Mouse (Mus musculus): ENCODE results near the gene Rnf130. TPM values are rescaled to one million over a fixed set of nuclear protein-coding genes. Genes with fewer than 3 reads are reported as not detected.
"Not testable (repeated sequence)": the region's sequence is repeated elsewhere in the genome, so short reads cannot be mapped to it uniquely, and the experiment has no call there.

Gene Rnf130
- polyA plus RNA-seq, 1 experiment from 2014 or later = 92.3 TPM

DNA sequence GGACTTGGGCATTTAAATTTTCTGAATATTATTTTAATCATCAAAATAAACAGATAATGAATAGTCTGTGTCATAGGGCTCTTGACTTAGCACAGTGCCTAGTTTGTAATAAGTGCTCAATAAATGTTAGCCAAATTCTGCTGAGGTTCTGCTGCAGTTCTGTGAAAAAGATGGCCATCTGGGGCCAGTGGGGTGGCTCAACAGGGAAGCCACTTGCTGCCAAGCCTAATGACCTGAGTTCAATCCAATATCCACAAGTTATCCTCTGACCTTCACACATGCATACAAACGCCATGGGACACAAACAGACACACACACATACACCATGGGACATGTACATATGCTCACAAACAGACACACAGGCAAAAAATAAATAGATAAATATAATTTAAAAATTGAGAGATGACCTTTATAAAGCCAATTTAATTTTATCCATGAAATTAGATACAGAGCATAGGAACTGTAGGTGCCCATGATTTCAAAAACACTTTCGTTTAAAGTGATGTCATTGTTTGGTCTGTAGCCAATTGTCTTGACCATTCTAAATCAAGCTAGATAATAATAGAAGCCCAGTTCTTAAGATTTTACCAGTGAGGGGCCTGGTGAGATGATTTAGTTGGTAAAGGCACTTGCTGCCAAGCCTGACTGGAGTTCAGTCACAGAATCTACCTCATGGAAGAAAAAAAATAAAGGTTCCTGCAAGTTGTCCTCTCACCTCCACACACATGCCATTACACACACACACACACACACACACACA is 75.6 kb downstream of the Rnf130 start:
- DNase-seq (ENCODE audit: low spot score) (no peak), ATAC-seq (replicated peaks; ENCODE audit: low FRiP score) (no peak)
- Histone ChIP-seq H3K9me3 (ENCODE audit: control insufficient read depth, low read length) (no peaks in the 10 kb centered on the region), H3K4me1 (replicated peaks; ENCODE audit: control insufficient read depth, insufficient read depth, low read length) (no peaks in the 10 kb centered on the region), H3K4me2 (ENCODE audit: low read depth, low read length, severe bottlenecking) (no peak overlapping the region), H3K36me3 (ENCODE audit: control insufficient read depth, insufficient read depth, low read length) (peaks cover 2% of the 10 kb centered on the region; the same call in 1 of the 2 replicates), H3K9ac (ENCODE audit: low read length) (no peak overlapping the region), H3K4me3 (ENCODE audit: low read depth, low read length) (no peak overlapping the region), H3K27me3 (ENCODE audit: control insufficient read depth, insufficient read depth, low read length) (no peaks in the 10 kb centered on the region), H3K27ac (ENCODE audit: low read depth, low read length) (no peak overlapping the region)
- WGBS = 93% methylated on average over 2 of the region's 2 CpGs

DNA sequence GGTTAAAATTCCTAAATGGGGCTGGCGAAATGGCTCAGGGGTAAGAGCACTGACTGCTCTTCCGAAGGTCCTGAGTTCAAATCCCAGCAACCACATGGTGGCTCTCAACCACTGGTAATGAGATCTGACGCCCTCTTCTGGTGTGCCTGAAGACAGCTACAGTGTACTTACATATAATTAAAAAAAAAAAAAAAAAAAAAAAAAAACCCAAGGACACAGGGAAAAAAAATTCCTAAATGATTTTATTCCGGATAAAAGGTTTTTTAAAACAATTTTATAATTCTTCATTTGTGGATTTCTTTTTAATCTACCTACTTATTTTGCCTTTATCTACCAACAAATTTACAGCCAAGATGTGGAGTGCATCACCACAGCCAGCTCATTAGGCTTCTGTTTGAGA is 76.8 kb downstream of the Rnf130 start:
- not testable (repeated sequence) for DNase-seq (ENCODE audit: low spot score); H3K27ac ChIP-seq (ENCODE audit: low read depth, low read length); H3K9me3 ChIP-seq (ENCODE audit: control insufficient read depth, low read length); ATAC-seq (replicated peaks; ENCODE audit: low FRiP score); H3K4me3 ChIP-seq (ENCODE audit: low read depth, low read length); H3K36me3 ChIP-seq (ENCODE audit: control insufficient read depth, insufficient read depth, low read length); H3K9ac ChIP-seq (ENCODE audit: low read length); H3K4me2 ChIP-seq (ENCODE audit: low read depth, low read length, severe bottlenecking); H3K4me1 ChIP-seq (replicated peaks; ENCODE audit: control insufficient read depth, insufficient read depth, low read length); H3K27me3 ChIP-seq (ENCODE audit: control insufficient read depth, insufficient read depth, low read length)
- WGBS = 90% methylated on average over 4 of the region's 4 CpGs

DNA sequence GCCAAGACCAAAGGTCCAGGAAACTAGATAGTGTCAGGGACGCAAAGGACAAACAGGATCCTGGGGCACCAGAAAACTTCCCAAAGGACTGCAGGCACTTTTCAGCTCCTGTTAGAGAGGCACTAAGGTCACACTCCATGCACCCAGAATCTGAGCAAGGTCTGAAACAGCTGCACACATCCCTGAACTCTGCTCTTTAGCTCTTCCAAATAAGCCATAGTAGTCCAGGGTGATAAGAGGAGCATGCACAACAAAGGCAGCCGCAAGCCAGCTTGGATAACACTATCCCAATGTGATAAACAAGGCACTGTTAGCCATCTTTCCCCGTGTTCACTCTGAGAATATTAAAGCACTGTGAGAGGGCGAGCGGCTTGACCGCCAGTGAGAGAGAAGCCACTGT is 78.9 kb downstream of the Rnf130 start:
- ATAC-seq (replicated peaks; ENCODE audit: low FRiP score) = no peak
- no peak overlapping the region for H3K27ac ChIP-seq (ENCODE audit: low read depth, low read length)
- H3K4me3 ChIP-seq (ENCODE audit: low read depth, low read length) = no peak overlapping the region
- H3K36me3 ChIP-seq (ENCODE audit: control insufficient read depth, insufficient read depth, low read length) = peaks cover under 1% of the 10 kb centered on the region; the same call in 1 of the 2 replicates
- H3K4me2 ChIP-seq (ENCODE audit: low read depth, low read length, severe bottlenecking) = no peak overlapping the region
- DNase-seq (ENCODE audit: low spot score) = no peak
- H3K27me3 ChIP-seq (ENCODE audit: control insufficient read depth, insufficient read depth, low read length) = no peaks in the 10 kb centered on the region
- WGBS = 93% methylated on average over 6 of the region's 6 CpGs
- no peaks in the 10 kb centered on the region for H3K4me1 ChIP-seq (replicated peaks; ENCODE audit: control insufficient read depth, insufficient read depth, low read length)
- H3K9ac ChIP-seq (ENCODE audit: low read length) = no peak overlapping the region
- no peaks in the 10 kb centered on the region for H3K9me3 ChIP-seq (ENCODE audit: control insufficient read depth, low read length)

DNA sequence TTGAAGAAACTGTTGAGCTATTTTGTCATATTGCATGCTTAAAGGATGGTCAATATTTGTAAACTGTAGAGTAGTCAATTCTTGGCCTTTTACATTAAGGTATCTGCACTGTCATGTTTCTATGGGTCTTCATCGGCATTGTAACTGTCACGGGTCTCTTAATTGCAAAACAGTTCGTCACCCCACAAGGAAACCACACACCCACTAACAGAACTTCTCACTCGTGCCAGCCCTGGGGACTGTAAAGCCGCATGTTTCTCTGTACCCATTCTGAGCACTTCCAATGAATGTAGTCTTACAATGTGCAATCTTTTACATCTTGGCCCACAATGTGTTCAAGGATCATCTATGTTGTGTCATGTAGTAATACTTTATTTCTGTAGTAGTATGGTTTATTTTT is 80.1 kb downstream of the Rnf130 start:
- Histone ChIP-seq H3K27me3 (ENCODE audit: control insufficient read depth, insufficient read depth, low read length) (no peaks in the 10 kb centered on the region), H3K27ac (ENCODE audit: low read depth, low read length) (no peak overlapping the region), H3K36me3 (ENCODE audit: control insufficient read depth, insufficient read depth, low read length) (no peaks in the 10 kb centered on the region; the same call in 1 of the 2 replicates), H3K9me3 (ENCODE audit: control insufficient read depth, low read length) (no peaks in the 10 kb centered on the region), H3K9ac (ENCODE audit: low read length) (no peak overlapping the region), H3K4me3 (ENCODE audit: low read depth, low read length) (no peak overlapping the region), H3K4me2 (ENCODE audit: low read depth, low read length, severe bottlenecking) (no peak overlapping the region), H3K4me1 (replicated peaks; ENCODE audit: control insufficient read depth, insufficient read depth, low read length) (no peaks in the 10 kb centered on the region)
- 94% methylated on average over 5 of the region's 5 CpGs for WGBS
- DNase-seq (ENCODE audit: low spot score) (no peak), ATAC-seq (replicated peaks; ENCODE audit: low FRiP score) (no peak)

DNA sequence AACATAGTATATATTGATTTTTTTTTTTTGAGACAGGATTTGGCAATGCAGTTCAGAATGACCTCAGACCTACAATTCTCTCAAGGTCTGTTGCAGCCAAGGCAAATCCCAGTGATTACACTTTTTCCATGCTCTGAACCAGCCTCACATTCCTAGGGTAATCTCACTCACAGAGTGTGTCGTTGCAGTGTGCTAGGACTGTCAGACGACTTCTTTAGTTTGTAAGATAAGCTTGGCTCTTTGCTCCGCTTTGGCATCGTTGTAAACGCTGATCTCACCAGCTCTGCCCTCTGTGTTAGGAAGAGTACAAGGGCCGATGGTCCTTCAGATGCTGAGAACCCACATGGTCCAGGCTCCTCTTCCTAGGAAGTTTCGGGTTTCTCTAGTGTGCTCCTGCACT is 80.9 kb downstream of the Rnf130 start:
- H3K4me3 ChIP-seq (ENCODE audit: low read depth, low read length) = no peak overlapping the region
- no peak for ATAC-seq (replicated peaks; ENCODE audit: low FRiP score)
- H3K36me3 ChIP-seq (ENCODE audit: control insufficient read depth, insufficient read depth, low read length) = no peaks in the 10 kb centered on the region; the same call in 1 of the 2 replicates
- DNase-seq (ENCODE audit: low spot score) = no peak
- no peak overlapping the region for H3K4me2 ChIP-seq (ENCODE audit: low read depth, low read length, severe bottlenecking)
- H3K9me3 ChIP-seq (ENCODE audit: control insufficient read depth, low read length) = no peaks in the 10 kb centered on the region
- WGBS = 87% methylated on average over 7 of the region's 7 CpGs
- no peak overlapping the region for H3K27ac ChIP-seq (ENCODE audit: low read depth, low read length)
- no peaks in the 10 kb centered on the region for H3K4me1 ChIP-seq (replicated peaks; ENCODE audit: control insufficient read depth, insufficient read depth, low read length)
- H3K9ac ChIP-seq (ENCODE audit: low read length) = no peak overlapping the region
- no peaks in the 10 kb centered on the region for H3K27me3 ChIP-seq (ENCODE audit: control insufficient read depth, insufficient read depth, low read length)

DNA sequence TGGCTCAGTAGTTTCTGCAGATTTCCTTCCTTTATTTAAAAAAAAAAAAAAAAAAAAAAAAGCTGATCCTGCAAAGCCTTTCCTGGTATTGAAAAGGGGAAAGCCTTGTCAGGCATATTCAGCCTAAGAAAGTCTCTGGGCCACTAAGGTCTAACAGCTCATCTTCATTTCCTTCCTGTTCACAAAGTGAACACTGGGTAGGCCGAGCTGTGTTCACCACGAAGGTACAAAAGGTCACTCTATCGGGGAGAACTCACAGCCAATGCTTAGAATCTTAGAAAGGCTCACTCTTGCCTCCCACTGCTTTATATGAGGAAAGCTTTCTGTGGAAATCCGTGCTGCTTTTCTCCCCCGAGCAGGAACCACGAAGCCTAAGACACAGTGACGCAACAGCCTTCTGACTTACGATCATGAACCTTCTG is 83.7 kb downstream of the Rnf130 start:
- no peaks in the 10 kb centered on the region for H3K27me3 ChIP-seq (ENCODE audit: control insufficient read depth, insufficient read depth, low read length)
- no peak overlapping the region for H3K9ac ChIP-seq (ENCODE audit: low read length)
- no peak for DNase-seq (ENCODE audit: low spot score)
- H3K27ac ChIP-seq (ENCODE audit: low read depth, low read length) = no peak overlapping the region
- no peaks in the 10 kb centered on the region for H3K9me3 ChIP-seq (ENCODE audit: control insufficient read depth, low read length)
- no peaks in the 10 kb centered on the region for H3K4me1 ChIP-seq (replicated peaks; ENCODE audit: control insufficient read depth, insufficient read depth, low read length)
- no peak for ATAC-seq (replicated peaks; ENCODE audit: low FRiP score)
- no peak overlapping the region for H3K4me2 ChIP-seq (ENCODE audit: low read depth, low read length, severe bottlenecking)
- no peaks in the 10 kb centered on the region; the same call in 1 of the 2 replicates for H3K36me3 ChIP-seq (ENCODE audit: control insufficient read depth, insufficient read depth, low read length)
- WGBS = 85% methylated on average over 8 of the region's 8 CpGs
- H3K4me3 ChIP-seq (ENCODE audit: low read depth, low read length) = no peak overlapping the region

DNA sequence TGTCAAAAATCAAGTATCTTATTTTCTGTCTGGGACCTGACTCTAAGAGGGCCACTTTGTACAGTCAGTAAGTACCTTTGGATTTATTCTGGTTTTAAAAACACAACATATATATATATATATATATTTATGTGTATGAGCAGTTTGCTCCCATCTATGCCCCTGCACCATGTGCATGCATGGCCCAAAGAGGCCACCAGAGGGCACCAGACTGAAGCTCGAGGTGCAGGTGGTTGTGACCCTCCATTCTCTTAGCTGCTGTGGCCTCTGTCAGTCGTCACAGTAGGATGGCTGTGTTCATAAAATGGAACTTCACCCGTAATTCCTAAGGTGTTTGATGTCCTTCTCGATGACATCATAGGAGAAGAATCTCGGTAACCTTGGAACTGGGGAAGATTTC is 89.2 kb downstream of the Rnf130 start:
- WGBS = 23% methylated on average over 5 of the region's 5 CpGs
- Histone ChIP-seq H3K27me3 (ENCODE audit: control insufficient read depth, insufficient read depth, low read length) (no peaks in the 10 kb centered on the region), H3K9me3 (ENCODE audit: control insufficient read depth, low read length) (no peaks in the 10 kb centered on the region), H3K4me2 (ENCODE audit: low read depth, low read length, severe bottlenecking) (no peak overlapping the region), H3K4me1 (replicated peaks; ENCODE audit: control insufficient read depth, insufficient read depth, low read length) (no peaks in the 10 kb centered on the region), H3K27ac (ENCODE audit: low read depth, low read length) (no peak overlapping the region), H3K9ac (ENCODE audit: low read length) (no peak overlapping the region), H3K36me3 (ENCODE audit: control insufficient read depth, insufficient read depth, low read length) (no peaks in the 10 kb centered on the region), H3K4me3 (ENCODE audit: low read depth, low read length) (no peak overlapping the region)
- ATAC-seq (replicated peaks; ENCODE audit: low FRiP score) (no peak), DNase-seq (ENCODE audit: low spot score) (peak; percentile 86)

DNA sequence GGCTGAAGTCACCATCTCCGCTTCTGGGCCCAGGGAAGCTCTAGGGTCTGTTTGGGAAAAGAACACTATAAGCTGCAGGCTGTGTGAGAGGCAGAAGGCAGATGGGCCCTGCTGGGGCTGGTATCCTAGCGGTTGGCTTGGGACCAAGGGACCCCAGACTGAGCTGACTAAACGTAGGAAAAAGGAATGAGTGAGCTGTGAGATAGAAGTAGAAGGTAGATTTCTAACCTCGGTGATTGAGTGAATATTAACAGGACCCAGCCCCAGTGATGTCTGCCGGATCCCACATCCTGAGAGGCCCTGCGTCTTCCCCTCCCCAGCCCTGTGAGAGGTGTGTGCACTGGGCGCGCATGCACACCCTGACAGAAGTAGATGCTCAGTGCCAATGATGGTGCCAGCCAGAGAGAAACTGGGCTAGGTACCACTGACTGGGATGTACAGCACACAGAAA is 97.5 kb downstream of the Rnf130 start:
- WGBS = 94% methylated on average over 8 of the region's 8 CpGs

DNA sequence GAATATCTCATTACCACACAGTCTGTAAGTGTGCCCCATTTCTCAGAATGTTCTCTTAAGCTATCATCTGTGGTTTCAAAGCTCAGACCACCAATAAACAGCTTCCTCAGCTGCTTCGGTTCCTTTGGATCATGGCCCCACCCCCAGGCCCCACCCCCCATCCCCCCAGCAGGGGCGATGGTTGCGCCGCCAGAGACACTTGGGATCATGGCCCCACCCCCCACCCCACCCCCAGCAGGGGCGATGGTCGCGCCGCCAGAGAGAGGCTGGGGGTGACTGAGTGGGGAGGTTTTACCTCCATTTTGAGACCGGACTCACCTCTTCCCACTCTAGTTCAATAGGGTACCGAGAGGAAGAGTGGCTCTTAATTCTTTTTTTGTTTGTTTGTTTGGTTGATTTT is 102.6 kb downstream of the Rnf130 start:
- Histone ChIP-seq H3K9me3 (ENCODE audit: control insufficient read depth, low read length) (no peaks in the 10 kb centered on the region), H3K4me1 (replicated peaks; ENCODE audit: control insufficient read depth, insufficient read depth, low read length) (peaks cover 10% of the 10 kb centered on the region; the same call in 1 of the 2 replicates), H3K27me3 (ENCODE audit: control insufficient read depth, insufficient read depth, low read length) (no peaks in the 10 kb centered on the region), H3K9ac (ENCODE audit: low read length) (no peak overlapping the region), H3K27ac (ENCODE audit: low read depth, low read length) (no peak overlapping the region), H3K4me2 (ENCODE audit: low read depth, low read length, severe bottlenecking) (peak overlapping the region; percentile 34; the same call in 1 of the 2 replicates), H3K4me3 (ENCODE audit: low read depth, low read length) (no peak overlapping the region), H3K36me3 (ENCODE audit: control insufficient read depth, insufficient read depth, low read length) (no peaks in the 10 kb centered on the region)
- DNase-seq (ENCODE audit: low spot score) (no peak), ATAC-seq (replicated peaks; ENCODE audit: low FRiP score) (no peak)
- WGBS = 7% methylated on average over 10 of the region's 10 CpGs

More for the DNA sequence above, 97.5 kb downstream of the Rnf130 start:
- no peak overlapping the region for H3K4me3 ChIP-seq (ENCODE audit: low read depth, low read length)
- ATAC-seq (replicated peaks; ENCODE audit: low FRiP score) (no peak), DNase-seq (ENCODE audit: low spot score) (no peak)
- no peaks in the 10 kb centered on the region for H3K9me3 ChIP-seq (ENCODE audit: control insufficient read depth, low read length)
- no peak overlapping the region for H3K9ac ChIP-seq (ENCODE audit: low read length)
- no peak overlapping the region for H3K4me2 ChIP-seq (ENCODE audit: low read depth, low read length, severe bottlenecking)
- no peak overlapping the region for H3K27ac ChIP-seq (ENCODE audit: low read depth, low read length)
- H3K36me3 ChIP-seq (ENCODE audit: control insufficient read depth, insufficient read depth, low read length) = peaks cover 4% of the 10 kb centered on the region; the same call in 1 of the 2 replicates
- H3K27me3 ChIP-seq (ENCODE audit: control insufficient read depth, insufficient read depth, low read length) = no peaks in the 10 kb centered on the region
- no peaks in the 10 kb centered on the region for H3K4me1 ChIP-seq (replicated peaks; ENCODE audit: control insufficient read depth, insufficient read depth, low read length)

Measured in forebrain, embryonic 11.5 days (tissue).